Mouse (Mus musculus) layer of hippocampus, adult 9-11 months (tissue): ENCODE measurements around the gene Vmn1r201.

Experiments used
- DNase-seq: peaks from one replicate; pipeline ENCODE4 v3.0.0; 2022

Gene Vmn1r201

DNA sequence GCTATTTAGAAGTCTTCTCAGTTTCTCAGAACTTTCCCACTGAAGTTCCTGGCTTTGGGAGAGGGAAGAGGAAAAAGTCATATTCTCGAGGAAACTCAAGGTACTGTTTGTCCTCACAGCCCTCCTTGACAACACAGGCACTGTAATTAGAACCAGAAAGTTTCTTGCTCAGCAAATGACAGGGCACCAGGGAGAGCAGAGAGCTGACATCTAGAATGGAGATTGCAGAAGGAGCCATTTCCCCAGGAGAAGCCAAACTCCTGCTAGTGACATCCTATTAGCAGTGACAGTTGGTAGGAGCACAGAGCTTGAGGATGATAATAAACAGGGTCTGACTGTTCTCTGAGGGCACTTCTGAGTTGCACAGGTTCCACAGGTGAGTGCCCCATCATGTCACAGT is at the start of gene Vmn1r201:
Vmn1r201 (plus strand) TSS at position 301 of the 400 bp plus-strand sequence.
- no peak for DNase-seq

DNA sequence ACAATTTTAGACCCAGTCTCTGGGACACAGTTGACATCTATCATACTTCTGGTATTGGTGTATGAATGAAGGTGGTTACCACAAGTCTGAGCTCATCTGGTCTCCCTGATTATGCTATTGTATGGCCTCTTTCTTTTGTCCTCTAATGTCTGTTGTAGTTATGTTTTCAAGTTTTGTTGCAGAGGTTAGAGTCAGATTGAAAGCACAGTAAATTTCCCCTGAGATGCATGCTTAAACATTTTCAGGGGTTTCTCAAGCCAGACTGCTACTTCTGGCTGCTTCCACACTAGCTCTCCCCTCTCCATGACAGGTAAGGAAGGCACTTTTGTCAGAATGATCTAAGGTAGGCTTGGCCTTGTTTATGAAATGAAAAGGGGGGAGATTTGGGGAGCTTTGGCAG is 16.6 kb upstream of the Vmn1r201 start:
- no peak for DNase-seq

DNA sequence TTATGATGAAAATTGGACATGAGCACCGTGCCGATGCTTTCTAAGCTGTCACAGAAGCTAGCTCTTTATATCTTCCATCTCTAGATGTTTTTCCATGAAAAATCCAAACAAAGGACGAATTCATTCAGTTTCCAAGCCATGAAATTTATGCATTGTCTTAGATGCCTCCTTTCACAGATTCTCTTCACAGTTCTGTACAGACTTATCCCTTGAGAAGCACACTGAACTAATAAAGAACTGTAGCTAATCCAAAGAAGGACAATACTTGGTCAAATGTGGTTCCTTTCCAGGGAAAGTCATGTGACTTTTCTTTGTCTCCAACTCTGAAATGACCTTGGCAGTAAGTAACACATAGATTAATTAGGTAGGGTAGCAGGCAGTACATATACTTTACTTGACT is 30.7 kb downstream of the Vmn1r201 start:
- no peak for DNase-seq

DNA sequence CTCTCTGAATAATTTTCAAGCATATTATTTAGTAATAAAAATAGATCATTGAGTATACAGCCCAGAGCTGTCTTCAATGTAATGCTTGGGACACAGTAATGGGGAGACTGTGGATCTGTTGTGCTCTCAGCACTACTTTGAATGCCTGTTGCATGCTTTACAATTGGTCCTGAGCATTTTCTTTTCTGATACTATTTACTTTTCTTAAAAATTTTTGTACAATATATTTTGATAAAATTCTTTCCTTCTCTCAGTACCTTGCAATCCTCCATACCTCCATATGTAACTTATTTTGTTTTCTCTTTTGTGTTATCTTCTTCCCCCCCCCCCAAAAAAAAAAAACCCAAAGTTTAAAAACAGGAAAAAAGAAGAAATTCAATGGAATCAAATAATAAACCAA is 33.6 kb downstream of the Vmn1r201 start, which contains the start of gene Vmn1r202:
Vmn1r202 (minus strand) TSS at position 101 of the 400 bp plus-strand sequence.
- DNase-seq: no peak

DNA sequence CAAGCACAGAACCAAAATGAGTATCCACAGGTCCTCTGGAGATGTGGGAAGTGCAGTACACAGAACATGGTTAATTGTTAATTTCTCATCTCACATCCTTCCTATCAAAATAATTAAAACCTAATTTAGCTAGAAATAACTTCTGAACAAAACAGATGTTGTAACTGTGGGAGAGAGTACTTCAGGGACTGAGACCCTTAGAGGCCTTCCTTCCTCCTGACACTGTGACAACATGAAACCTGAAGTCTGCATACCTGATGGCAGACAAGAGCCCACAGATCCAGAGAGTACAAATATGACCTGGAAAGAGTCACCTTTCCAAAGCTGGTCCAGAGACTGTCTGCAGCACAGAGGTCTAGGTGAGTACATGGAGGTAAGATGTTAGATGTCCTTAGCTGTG is 46.1 kb downstream of the Vmn1r201 start, which contains the start of gene Vmn1r203:
Vmn1r203 (plus strand) TSS at position 301 of the 400 bp plus-strand sequence.
- DNase-seq: no peak
